Mouse (Mus musculus): ENCODE measurements around the gene Dars. TPM values are rescaled to one million over a fixed set of nuclear protein-coding genes. Genes with fewer than 3 reads are reported as not detected.
A peak's percentile ranks its signal among the peaks of the same experiment; 100 is the strongest.
"Not testable (repeated sequence)": the region's sequence is repeated elsewhere in the genome, so short reads cannot be mapped to it uniquely, and the experiment has no call there.

Gene Dars
- total RNA-seq, 2 experiments from 2014 or later: 64.7 to 77.0 TPM

DNA sequence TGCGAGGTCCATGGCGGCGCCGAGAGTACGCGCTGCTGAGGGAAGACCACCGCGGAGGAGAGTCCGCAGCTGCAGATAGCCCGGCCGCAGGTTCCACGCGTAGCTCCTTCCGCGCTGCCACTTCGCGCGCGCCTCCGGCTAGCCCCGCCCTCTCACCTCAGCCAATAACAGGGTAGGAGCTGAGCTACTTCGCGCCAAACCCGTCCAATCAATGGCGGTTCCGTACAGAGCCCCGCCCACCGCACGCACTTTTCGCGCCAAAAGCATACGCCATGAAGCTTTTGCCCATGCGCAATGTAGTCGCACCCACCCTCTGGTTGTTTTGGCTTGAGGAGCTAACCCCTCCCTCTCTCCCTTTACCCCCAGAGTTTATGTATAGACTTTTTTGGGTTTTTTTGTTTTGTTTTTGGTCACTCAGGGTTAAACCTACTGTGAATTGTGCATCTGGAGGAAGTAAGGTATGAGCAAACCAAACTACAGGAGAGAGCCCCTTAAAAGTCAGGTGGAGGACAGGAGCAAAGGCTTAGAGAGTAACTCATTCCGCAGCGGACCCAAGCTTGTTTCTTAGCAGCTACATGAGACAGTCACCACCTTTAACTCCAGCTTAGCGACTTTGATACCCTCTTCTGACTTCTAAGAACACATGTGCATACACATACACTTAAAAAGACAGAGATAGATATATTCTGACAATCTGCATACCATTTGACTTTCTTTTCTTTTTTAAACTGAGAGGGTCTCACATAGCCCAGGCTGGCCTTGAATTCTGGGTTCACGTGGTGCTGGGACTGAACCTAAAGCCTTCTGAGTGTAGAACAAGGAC, 57.4 kb downstream of the Dars start, which contains the start of gene Mcm6:
Mcm6 (minus strand) TSS at position 111 of the 823 bp plus-strand sequence.
- H3K4me3 ChIP-seq: peak within 1 kb of the TSS; percentile 76
- DNase-seq: peak; percentile 94
- H3K27ac ChIP-seq: peak within 1 kb of the TSS; percentile 77
- no peak for TF ChIP-seq CTCF (IDR thresholded peaks at IDR 0.05)
- intact Hi-C loops (cut with DNase I): loop anchor here (5.0 kb wide), 1 partner anchor 257 kb away; the partner anchor contains the start of genes R3hdm1 and Zranb3

- H3K27ac ChIP-seq: peak overlapping the region; percentile 77
- no peak for DNase-seq
- intact Hi-C loops (cut with DNase I): loop anchor here (5.0 kb wide), 1 partner anchor 257 kb away; the partner anchor contains the start of genes R3hdm1 and Zranb3
- H3K4me3 ChIP-seq: peak overlapping the region; percentile 76
- peak; percentile 12; the same call in 1 of the 2 replicates for TF ChIP-seq CTCF (IDR thresholded peaks at IDR 0.05)
Observed at GRCm38 (mm10) chr1:128358916-128359553, 58.1 kb downstream of the Dars start.

GRCm38 (mm10) chr1:128358276-128358675, 58.9 kb downstream of the Dars start:
- Histone ChIP-seq H3K27ac (no peak overlapping the region), H3K4me3 (peak overlapping the region; percentile 76)
- no peak for DNase-seq
- intact Hi-C loops (cut with DNase I): loop anchor here (5.0 kb wide), 1 partner anchor 256 kb away; the partner anchor contains the start of genes R3hdm1 and Zranb3
- TF ChIP-seq CTCF (IDR thresholded peaks at IDR 0.05): no peak

GRCm38 (mm10) chr1:128357452-128357851, 59.7 kb downstream of the Dars start:
- intact Hi-C loops (cut with DNase I): loop anchor here (5.0 kb wide), 1 partner anchor 255 kb away; the partner anchor contains the start of genes R3hdm1 and Zranb3
- peak overlapping the region; percentile 38; the same call in 1 of the 2 replicates for H3K27ac ChIP-seq
- TF ChIP-seq CTCF (IDR thresholded peaks at IDR 0.05): no peak
- H3K4me3 ChIP-seq: 0 out of 2 replicates have a peak overlapping the region, but pooled peaks have one; percentile 9
- DNase-seq: no peak

- H3K4me3 ChIP-seq: no peak overlapping the region
- DNase-seq: no peak
- intact Hi-C loops (cut with DNase I): no loop called here
- H3K27ac ChIP-seq: no peak overlapping the region
- no peak for TF ChIP-seq CTCF (IDR thresholded peaks at IDR 0.05)
Observed at GRCm38 (mm10) chr1:128353092-128353491, 64.1 kb downstream of the Dars start.

DNA sequence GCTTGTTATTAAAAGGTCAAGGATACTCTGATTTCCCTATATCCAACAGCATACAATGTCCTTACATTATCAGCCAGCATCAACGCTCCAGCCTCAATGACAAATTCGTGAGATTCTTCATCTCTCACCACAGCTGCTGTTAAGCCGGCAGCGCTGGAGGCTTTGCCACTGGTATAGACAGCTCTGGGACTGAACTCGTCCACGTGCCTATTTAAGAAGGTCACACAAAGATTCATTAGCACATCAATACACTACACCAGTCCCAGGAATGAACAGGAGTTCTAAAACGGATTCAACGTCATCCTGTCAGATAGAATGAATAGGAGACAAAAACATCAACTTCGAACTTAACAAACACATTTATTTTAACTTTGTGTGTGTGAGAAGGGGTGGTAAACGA, 72.9 kb downstream of the Dars start:
- intact Hi-C loops (cut with DNase I): no loop called here
- no peak for TF ChIP-seq CTCF (IDR thresholded peaks at IDR 0.05)
- no peak for DNase-seq
- H3K27ac ChIP-seq: no peak overlapping the region
- H3K4me3 ChIP-seq: no peak overlapping the region

DNA sequence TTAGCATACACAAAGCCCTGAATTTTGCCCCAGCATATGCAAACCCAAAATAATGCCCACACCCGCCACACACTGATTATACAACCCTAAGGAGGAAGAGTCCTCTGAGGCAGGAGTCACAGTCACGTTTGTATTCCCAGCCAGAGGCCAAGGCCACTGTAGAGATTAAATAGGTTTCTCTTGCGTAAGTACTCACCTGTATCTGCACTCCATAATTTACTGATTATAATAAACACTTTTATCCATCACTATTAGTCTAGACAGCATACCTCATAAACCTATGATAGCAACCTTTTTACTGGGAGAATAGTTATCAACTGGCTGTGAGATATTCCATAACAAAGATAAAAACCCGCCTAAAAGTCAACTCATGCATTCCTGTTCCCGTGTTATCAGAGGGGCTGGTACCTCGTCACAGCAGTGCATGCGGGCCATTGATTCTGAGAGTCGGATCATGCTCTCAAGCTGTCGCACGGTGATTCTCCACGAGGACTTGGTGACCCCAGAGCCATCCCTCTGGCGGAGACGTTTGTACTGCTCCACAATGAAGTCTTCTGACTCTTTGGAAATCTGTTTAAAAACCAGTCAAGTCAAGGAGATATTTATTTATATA, 79.4 kb downstream of the Dars start:
- no peak overlapping the region for H3K27ac ChIP-seq
- no peak overlapping the region for H3K4me3 ChIP-seq
- no peak for DNase-seq
- intact Hi-C loops (cut with DNase I): no loop called here
- TF ChIP-seq CTCF (IDR thresholded peaks at IDR 0.05): no peak

DNA sequence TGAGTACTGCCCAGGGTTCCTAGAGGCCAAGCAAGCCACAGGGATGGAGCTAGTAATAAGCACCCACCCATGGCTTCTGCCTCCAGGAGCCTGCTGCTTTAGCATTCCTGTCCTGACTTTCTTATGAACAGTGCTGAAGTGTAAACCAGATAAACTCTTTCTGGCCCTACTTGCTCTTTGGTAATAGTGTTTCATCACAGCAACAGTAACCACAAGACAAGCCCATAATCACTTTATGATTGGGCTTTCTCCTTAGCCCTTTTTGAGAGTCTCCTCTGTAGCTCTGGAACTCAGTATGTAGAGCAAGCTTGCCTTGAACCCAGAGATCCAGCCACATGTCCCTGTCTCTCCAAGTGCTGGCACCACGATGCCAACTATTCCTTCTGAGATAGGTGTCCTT, 86.9 kb downstream of the Dars start:
- intact Hi-C loops (cut with DNase I): no loop called here
- no peak for TF ChIP-seq CTCF (IDR thresholded peaks at IDR 0.05)
- no peak for DNase-seq
- H3K27ac ChIP-seq: no peak overlapping the region
- no peak overlapping the region for H3K4me3 ChIP-seq

- TF ChIP-seq CTCF (IDR thresholded peaks at IDR 0.05): no peak
- Histone ChIP-seq H3K4me3 (no peak within 1 kb of the TSS), H3K27ac (no peak within 1 kb of the TSS)
- intact Hi-C loops (cut with DNase I): no loop called here
- DNase-seq: no peak
Observed at GRCm38 (mm10) chr1:128328218-128328617, 89.0 kb downstream of the Dars start, which contains the start of gene Lct. Gene Lct, minus strand, starts transcription at chr1:128328318.

DNA sequence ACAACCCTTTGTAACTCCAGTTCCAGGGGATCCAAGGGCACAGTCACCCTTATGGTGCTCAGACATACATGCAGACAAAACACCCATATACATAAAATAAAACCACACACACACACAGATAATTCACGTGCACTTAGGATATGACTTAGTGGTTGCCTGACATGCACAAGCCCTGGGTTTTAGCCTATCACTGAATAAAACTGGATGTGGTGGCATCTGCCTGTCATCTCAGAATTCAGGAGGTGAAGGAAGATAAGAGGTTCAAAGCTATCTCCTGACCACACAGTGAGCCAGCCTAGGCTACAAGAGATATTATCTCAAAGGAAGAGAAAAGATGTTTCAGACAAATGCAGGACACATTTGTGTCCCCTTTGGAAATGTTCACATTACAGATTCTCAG, 90.0 kb downstream of the Dars start:
- H3K4me3 ChIP-seq: no peak overlapping the region
- TF ChIP-seq CTCF (IDR thresholded peaks at IDR 0.05): no peak
- no peak overlapping the region for H3K27ac ChIP-seq
- intact Hi-C loops (cut with DNase I): no loop called here
- DNase-seq: no peak

GRCm38 (mm10) chr1:128324776-128325175, 92.4 kb downstream of the Dars start:
- Histone ChIP-seq H3K27ac (no peak overlapping the region), H3K4me3 (no peak overlapping the region)
- DNase-seq: no peak
- intact Hi-C loops (cut with DNase I): no loop called here
- no peak for TF ChIP-seq CTCF (IDR thresholded peaks at IDR 0.05)

- H3K4me3 ChIP-seq: no peak overlapping the region
- intact Hi-C loops (cut with DNase I): no loop called here
- no peak for TF ChIP-seq CTCF (IDR thresholded peaks at IDR 0.05)
- no peak overlapping the region for H3K27ac ChIP-seq
- DNase-seq: no peak
Observed at GRCm38 (mm10) chr1:128323026-128323643, 94.0 kb downstream of the Dars start.

- H3K4me3 ChIP-seq; H3K27ac ChIP-seq; intact Hi-C loops (cut with DNase I); DNase-seq: not testable (repeated sequence)
Observed at GRCm38 (mm10) chr1:128319266-128319665, 97.9 kb downstream of the Dars start.
